Mouse (Mus musculus) heart, postnatal 0 days (tissue): ENCODE data around the gene Dlgap4. TPM values are rescaled to one million over a fixed set of nuclear protein-coding genes. Genes with fewer than 3 reads are reported as not detected.

Experiments used
- ATAC-seq: fragments of 200-750 bp; cut with Nextera tagmentation; 2 replicates; pipeline ENCODE4 v1.8.0; 2017; ENCODE audit warnings: low read depth, moderate number of reproducible peaks, moderate library complexity; ENCODE audit not compliant: insufficient read depth
- DNase-seq: peaks from one replicate; pipeline ENCODE4 v3.0.0-alpha.2; 2016; ENCODE audit warnings: low spot score
- H3K27ac ChIP-seq: fragments of 300-500 bp; sonication (generic); 2 replicates; pipeline ENCODE4 v1.5.1; 2014; ENCODE audit warnings: low read depth, mild to moderate bottlenecking
- H3K27me3 ChIP-seq: fragments of 300-500 bp; sonication (generic); 2 replicates; pipeline ENCODE4 v1.6.1; 2014; ENCODE audit warnings: low read length, mixed read lengths; ENCODE audit not compliant: control insufficient read depth, insufficient read depth
- H3K36me3 ChIP-seq: fragments of 300-500 bp; sonication (generic); replicated peaks from 2 replicates; pipeline ENCODE4 v1.6.1; 2014; ENCODE audit warnings: low read length, mixed read lengths; ENCODE audit not compliant: control insufficient read depth, insufficient read depth
- H3K4me1 ChIP-seq: fragments of 300-500 bp; sonication (generic); 2 replicates; pipeline ENCODE4 v1.6.1; 2014; ENCODE audit warnings: antibody characterized with exemption; ENCODE audit not compliant: control insufficient read depth, insufficient read depth
- H3K4me2 ChIP-seq: fragments of 300-500 bp; sonication (generic); 2 replicates; pipeline ENCODE4 v1.6.1; 2014; ENCODE audit warnings: low read depth, mild to moderate bottlenecking, low read length, moderate library complexity
- H3K4me3 ChIP-seq: fragments of 300-500 bp; sonication (generic); 2 replicates; pipeline ENCODE4 v1.5.1; 2014; ENCODE audit warnings: low read depth, low read length
- H3K9ac ChIP-seq: fragments of 300-500 bp; sonication (generic); replicated peaks from 2 replicates; pipeline ENCODE4 v1.6.1; 2014; ENCODE audit warnings: low read depth, low read length, mixed read lengths
- H3K9me3 ChIP-seq: fragments of 300-500 bp; sonication (generic); replicated peaks from 2 replicates; pipeline ENCODE4 v1.6.1; 2016; ENCODE audit warnings: low read length; ENCODE audit not compliant: control insufficient read depth
- CTCF ChIP-seq: IDR thresholded peaks from 2 replicates; pipeline ENCODE4 v1.5.1; 2016; ENCODE audit warnings: antibody characterized with exemption, control low read depth, low read depth
- EP300 ChIP-seq: IDR thresholded peaks from 2 replicates; pipeline ENCODE4 v1.6.1; 2016; ENCODE audit warnings: antibody characterized with exemption, low read depth
- WGBS: fragments of 180-500 bp; shearing (Covaris S2); extraction: QIAGEN DNeasy Blood & Tissue Kit; methylation state at CpG from one replicate; pipeline ENCODE4 v1.1.7; 2014; 5-methylcytosine and 5-hydroxymethylcytosine counted together
- polyA plus RNA-seq: library from polyadenylated mRNA; unstranded; fragments of >200 nt; fragmentation: Nextera tagmentation; extraction: Ambion mirVana; gene quantifications from 2 replicates; pipeline ENCODE4 v1.2.1, GENCODE M21; 2015
- total RNA-seq: library from RNA; depleted of rRNA; stranded (reverse); fragments of >200 nt; gene quantifications from 2 replicates; pipeline ENCODE4 v1.2.3, GENCODE M21; 2014; ENCODE audit warnings: low replicate concordance

The Dlgap4 gene
- total and polyA plus RNA-seq, 2 experiments from 2014 or later = 51.3 to 58.5 TPM

DNA sequence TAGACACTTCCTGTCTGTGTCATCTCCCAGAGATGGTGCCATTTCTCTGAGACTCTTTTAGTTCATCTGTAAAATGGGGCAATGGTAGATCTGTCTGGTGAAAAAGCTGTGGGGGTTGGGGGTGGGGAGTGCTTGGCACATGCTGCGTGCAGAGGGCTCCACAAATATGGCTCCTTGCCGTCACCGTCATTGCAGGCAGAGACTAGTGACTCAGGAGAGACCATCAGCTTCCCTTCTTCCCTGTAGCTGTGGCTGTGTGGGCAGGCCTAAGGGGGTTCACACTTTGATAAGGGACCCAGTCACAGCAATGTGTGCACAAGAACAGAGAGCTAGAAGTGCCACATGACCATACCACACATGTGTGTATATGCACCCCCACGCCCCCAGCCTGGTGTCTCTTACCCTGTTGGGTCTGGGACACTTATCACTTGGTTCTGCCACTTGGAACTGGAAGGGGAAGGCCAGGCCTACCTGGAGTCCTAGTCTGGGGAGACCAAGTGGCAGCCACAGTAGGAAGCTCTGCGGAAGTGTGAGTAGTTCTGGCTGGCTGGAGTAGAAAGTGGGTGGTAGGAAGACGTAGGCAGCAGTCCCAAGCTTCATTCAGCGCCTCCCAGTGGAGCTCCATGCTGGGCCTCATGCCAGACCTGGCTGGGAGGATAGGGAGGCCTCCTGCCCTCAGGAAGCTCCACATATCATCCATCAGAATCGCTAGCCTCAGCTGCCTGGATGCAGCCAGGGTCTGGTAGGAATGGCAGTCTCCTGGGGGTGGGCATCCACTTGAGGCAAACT is 60.6 kb downstream of the Dlgap4 start:
- no peak overlapping the region for H3K4me2 ChIP-seq
- no peak for TF ChIP-seq EP300
- TF ChIP-seq CTCF = no peak
- H3K36me3 ChIP-seq = no peaks in the 10 kb centered on the region
- H3K27me3 ChIP-seq = no peaks in the 10 kb centered on the region; the same call in 1 of the 2 replicates
- no peak for ATAC-seq
- H3K9ac ChIP-seq = no peak overlapping the region
- WGBS = 62% methylated on average over 8 of the region's 8 CpGs
- no peaks in the 10 kb centered on the region for H3K9me3 ChIP-seq
- no peaks in the 10 kb centered on the region for H3K4me1 ChIP-seq
- no peak overlapping the region for H3K27ac ChIP-seq
- no peak overlapping the region for H3K4me3 ChIP-seq
- no peak for DNase-seq

- 5% methylated on average over 6 of the region's 6 CpGs for WGBS
- ATAC-seq = 0 out of 2 replicates have a peak, but pooled peaks have one; percentile 31
- Histone ChIP-seq H3K4me3 (no peak overlapping the region), H3K4me2 (no peak overlapping the region), H3K27me3 (0 out of 2 replicates have a peak, but pooled peaks cover 5% of the 10 kb centered on the region), H3K9ac (no peak overlapping the region), H3K27ac (no peak overlapping the region), H3K36me3 (no peaks in the 10 kb centered on the region), H3K4me1 (no peaks in the 10 kb centered on the region), H3K9me3 (no peaks in the 10 kb centered on the region)
- DNase-seq = no peak
- TF ChIP-seq EP300 (no peak), CTCF (no peak)
Measured at GRCm38 (mm10) chr2:156676885-156677284, 63.4 kb downstream of the Dlgap4 start.

- ATAC-seq = no peak
- DNase-seq = no peak
Measured at GRCm38 (mm10) chr2:156678112-156678511, 64.6 kb downstream of the Dlgap4 start.

GRCm38 (mm10) chr2:156682965-156683364 is 69.5 kb downstream of the Dlgap4 start:
- no peak for ATAC-seq

More at GRCm38 (mm10) chr2:156678112-156678511, 64.6 kb downstream of the Dlgap4 start:
- Histone ChIP-seq H3K4me3 (no peak overlapping the region), H3K27me3 (0 out of 2 replicates have a peak, but pooled peaks cover 12% of the 10 kb centered on the region), H3K9me3 (no peaks in the 10 kb centered on the region), H3K9ac (no peak overlapping the region), H3K4me2 (no peak overlapping the region), H3K36me3 (no peaks in the 10 kb centered on the region), H3K27ac (no peak overlapping the region), H3K4me1 (no peaks in the 10 kb centered on the region)
- TF ChIP-seq CTCF (no peak), EP300 (no peak)
- 71% methylated on average over 4 of the region's 4 CpGs for WGBS

GRCm38 (mm10) chr2:156685999-156686398 is 72.5 kb downstream of the Dlgap4 start:
- no peaks in the 10 kb centered on the region for H3K4me1 ChIP-seq
- no peaks in the 10 kb centered on the region for H3K36me3 ChIP-seq
- H3K4me2 ChIP-seq = no peak overlapping the region
- no peak for TF ChIP-seq EP300
- TF ChIP-seq CTCF = no peak
- no peak overlapping the region for H3K9ac ChIP-seq
- ATAC-seq (no peak), DNase-seq (no peak)
- no peak overlapping the region for H3K4me3 ChIP-seq
- no peaks in the 10 kb centered on the region for H3K9me3 ChIP-seq
- 65% methylated on average over 14 of the region's 14 CpGs for WGBS
- peaks cover 61% of the 10 kb centered on the region for H3K27me3 ChIP-seq
- no peak overlapping the region for H3K27ac ChIP-seq

More at GRCm38 (mm10) chr2:156682965-156683364, 69.5 kb downstream of the Dlgap4 start:
- Histone ChIP-seq H3K9ac (no peak overlapping the region), H3K9me3 (no peaks in the 10 kb centered on the region), H3K4me2 (no peak overlapping the region), H3K27ac (no peak overlapping the region), H3K27me3 (peaks cover 40% of the 10 kb centered on the region; the same call in 1 of the 2 replicates), H3K4me1 (no peaks in the 10 kb centered on the region), H3K36me3 (no peaks in the 10 kb centered on the region), H3K4me3 (no peak overlapping the region)
- DNase-seq = no peak
- TF ChIP-seq CTCF (no peak), EP300 (no peak)
- WGBS = 23% methylated on average over 12 of the region's 12 CpGs

DNA sequence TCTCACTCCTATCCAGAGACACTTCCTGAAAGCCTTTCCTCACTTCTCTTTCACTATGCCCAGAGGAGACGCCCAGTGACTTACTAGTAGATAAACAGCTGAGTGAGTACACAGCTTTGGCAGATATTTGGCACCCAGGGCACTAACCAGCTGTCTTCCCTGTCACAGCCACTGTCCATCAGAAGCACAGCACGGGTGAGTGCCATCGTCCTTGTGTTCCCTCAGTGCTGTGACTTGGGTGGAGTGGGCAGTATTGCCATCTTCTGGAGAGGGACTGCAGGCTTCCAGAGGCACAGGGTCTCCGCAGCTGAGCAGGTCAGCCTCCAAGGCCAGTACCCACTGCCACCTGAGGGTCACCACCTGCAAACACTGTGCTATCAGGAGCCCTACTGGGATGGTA is 73.2 kb downstream of the Dlgap4 start:
- Histone ChIP-seq H3K27ac (no peak overlapping the region), H3K4me1 (no peaks in the 10 kb centered on the region), H3K36me3 (no peaks in the 10 kb centered on the region), H3K9ac (no peak overlapping the region), H3K9me3 (no peaks in the 10 kb centered on the region), H3K27me3 (peaks cover 56% of the 10 kb centered on the region), H3K4me2 (no peak overlapping the region), H3K4me3 (no peak overlapping the region)
- TF ChIP-seq EP300 = no peak
- no peak for TF ChIP-seq CTCF
- DNase-seq (no peak), ATAC-seq (no peak)
- WGBS = 40% methylated on average over 4 of the region's 4 CpGs
